Mouse (Mus musculus) ES-E14 (cell line): ENCODE results near the gene Rab5c.

Experiments used
- MAFK ChIP-seq: IDR thresholded peaks from 2 replicates; pipeline ENCODE4 v1.6.1; 2014; ENCODE audit warnings: mild to moderate bottlenecking, low read depth, low read length, inconsistent platforms; ENCODE audit not compliant: insufficient read depth
- ZC3H11A ChIP-seq: IDR thresholded peaks from 2 replicates; pipeline ENCODE4 v1.6.1; 2012; ENCODE audit warnings: low read depth, mild to moderate bottlenecking, inconsistent platforms, low read length, borderline replicate concordance

GRCm38 (mm10) chr11:100729976-100730375 lies 8.0 kb downstream of the Rab5c start:
- no peak for TF ChIP-seq ZC3H11A
- TF ChIP-seq MAFK: no peak
